Mouse (Mus musculus): ENCODE measurements around the gene Spata2. TPM values are rescaled to one million over a fixed set of nuclear protein-coding genes. Genes with fewer than 3 reads are reported as not detected.

The Spata2 gene
- polyA plus RNA-seq, 1 experiment from 2014 or later = 4.9 TPM

- H3K9ac ChIP-seq (replicated peaks) = no peak overlapping the region
- no peaks in the 10 kb centered on the region for H3K9me3 ChIP-seq (ENCODE audit: low read length)
- no peaks in the 10 kb centered on the region for H3K4me1 ChIP-seq (ENCODE audit: insufficient read depth)
- H3K4me3 ChIP-seq (ENCODE audit: low read depth, low read length) = no peak overlapping the region
- H3K36me3 ChIP-seq (replicated peaks; ENCODE audit: insufficient read depth, low read length) = peaks cover 61% of the 10 kb centered on the region
- 90% methylated on average over 3 of the region's 3 CpGs for WGBS (ENCODE audit: insufficient replicate concordance)
- TF ChIP-seq CTCF (IDR thresholded peaks at IDR 0.05; ENCODE audit: low read depth) = no peak
- no peak for TF ChIP-seq EP300 (IDR thresholded peaks at IDR 0.05; ENCODE audit: low read depth)
- H3K27ac ChIP-seq (ENCODE audit: low read depth) = no peak overlapping the region
- DNase-seq = no peak
- no peak overlapping the region for H3K4me2 ChIP-seq (ENCODE audit: low read depth, low read length)
- ATAC-seq = no peak
- no peaks in the 10 kb centered on the region for H3K27me3 ChIP-seq (ENCODE audit: insufficient read depth, low read length)
Observed at GRCm38 (mm10) chr2:167470611-167471010, 22.1 kb downstream of the Spata2 start.

GRCm38 (mm10) chr2:167468444-167468843 is 24.2 kb downstream of the Spata2 start:
- ATAC-seq (no peak), DNase-seq (no peak)
- Histone ChIP-seq H3K4me1 (ENCODE audit: insufficient read depth) (no peaks in the 10 kb centered on the region), H3K9ac (replicated peaks) (no peak overlapping the region), H3K27ac (ENCODE audit: low read depth) (no peak overlapping the region), H3K27me3 (ENCODE audit: insufficient read depth, low read length) (no peaks in the 10 kb centered on the region), H3K9me3 (ENCODE audit: low read length) (no peaks in the 10 kb centered on the region), H3K36me3 (replicated peaks; ENCODE audit: insufficient read depth, low read length) (peaks cover 54% of the 10 kb centered on the region), H3K4me3 (ENCODE audit: low read depth, low read length) (no peak overlapping the region), H3K4me2 (ENCODE audit: low read depth, low read length) (no peak overlapping the region)
- 89% methylated on average over 6 of the region's 6 CpGs for WGBS (ENCODE audit: insufficient replicate concordance)
- no peak for TF ChIP-seq EP300 (IDR thresholded peaks at IDR 0.05; ENCODE audit: low read depth)
- TF ChIP-seq CTCF (IDR thresholded peaks at IDR 0.05; ENCODE audit: low read depth) = peak; percentile 41

- no peaks in the 10 kb centered on the region for H3K27me3 ChIP-seq (ENCODE audit: insufficient read depth, low read length)
- no peak overlapping the region for H3K9ac ChIP-seq (replicated peaks)
- WGBS (ENCODE audit: insufficient replicate concordance) = 64% methylated on average over 5 of the region's 5 CpGs
- no peak overlapping the region for H3K4me2 ChIP-seq (ENCODE audit: low read depth, low read length)
- H3K9me3 ChIP-seq (ENCODE audit: low read length) = no peaks in the 10 kb centered on the region
- TF ChIP-seq EP300 (IDR thresholded peaks at IDR 0.05; ENCODE audit: low read depth) (no peak), CTCF (IDR thresholded peaks at IDR 0.05; ENCODE audit: low read depth) (no peak)
- ATAC-seq (peak; percentile 42; the same call in 1 of the 2 replicates), DNase-seq (no peak)
- no peak overlapping the region for H3K27ac ChIP-seq (ENCODE audit: low read depth)
- no peaks in the 10 kb centered on the region for H3K4me1 ChIP-seq (ENCODE audit: insufficient read depth)
- H3K36me3 ChIP-seq (replicated peaks; ENCODE audit: insufficient read depth, low read length) = peaks cover 45% of the 10 kb centered on the region
- no peak overlapping the region for H3K4me3 ChIP-seq (ENCODE audit: low read depth, low read length)
Observed at GRCm38 (mm10) chr2:167467214-167467613, 25.5 kb downstream of the Spata2 start.

- peaks cover 34% of the 10 kb centered on the region for H3K36me3 ChIP-seq (replicated peaks; ENCODE audit: insufficient read depth, low read length)
- no peak overlapping the region for H3K27ac ChIP-seq (ENCODE audit: low read depth)
- DNase-seq = no peak
- whole genome bisulfite sequencing (ENCODE audit: insufficient replicate concordance) = 83% methylated on average over 3 of the region's 3 CpGs
- H3K4me2 ChIP-seq (ENCODE audit: low read depth, low read length) = no peak overlapping the region
- H3K9me3 ChIP-seq (ENCODE audit: low read length) = no peaks in the 10 kb centered on the region
- TF ChIP-seq EP300 (IDR thresholded peaks at IDR 0.05; ENCODE audit: low read depth) (no peak), CTCF (IDR thresholded peaks at IDR 0.05; ENCODE audit: low read depth) (no peak)
- no peaks in the 10 kb centered on the region for H3K27me3 ChIP-seq (ENCODE audit: insufficient read depth, low read length)
- no peak for ATAC-seq
- no peak overlapping the region for H3K4me3 ChIP-seq (ENCODE audit: low read depth, low read length)
- no peak overlapping the region for H3K9ac ChIP-seq (replicated peaks)
- no peaks in the 10 kb centered on the region for H3K4me1 ChIP-seq (ENCODE audit: insufficient read depth)
Observed at GRCm38 (mm10) chr2:167465951-167466350, 26.7 kb downstream of the Spata2 start.

GRCm38 (mm10) chr2:167463802-167464201 is 28.9 kb downstream of the Spata2 start:
- 87% methylated on average over 5 of the region's 5 CpGs for WGBS (ENCODE audit: insufficient replicate concordance)
- Histone ChIP-seq H3K27ac (ENCODE audit: low read depth) (no peak overlapping the region), H3K4me1 (ENCODE audit: insufficient read depth) (no peaks in the 10 kb centered on the region), H3K36me3 (replicated peaks; ENCODE audit: insufficient read depth, low read length) (peaks cover 37% of the 10 kb centered on the region), H3K9ac (replicated peaks) (no peak overlapping the region), H3K27me3 (ENCODE audit: insufficient read depth, low read length) (no peaks in the 10 kb centered on the region), H3K4me2 (ENCODE audit: low read depth, low read length) (no peak overlapping the region), H3K4me3 (ENCODE audit: low read depth, low read length) (no peak overlapping the region), H3K9me3 (ENCODE audit: low read length) (no peaks in the 10 kb centered on the region)
- TF ChIP-seq CTCF (IDR thresholded peaks at IDR 0.05; ENCODE audit: low read depth) = no peak
- no peak for DNase-seq
- ATAC-seq = no peak

GRCm38 (mm10) chr2:167462954-167463353 is 29.7 kb downstream of the Spata2 start:
- peak; percentile 65; the same call in 1 of the 2 replicates for ATAC-seq
- H3K9me3 ChIP-seq (ENCODE audit: low read length) = no peaks in the 10 kb centered on the region
- H3K27ac ChIP-seq (ENCODE audit: low read depth) = no peak overlapping the region
- WGBS (ENCODE audit: insufficient replicate concordance) = 65% methylated on average over 6 of the region's 6 CpGs
- H3K9ac ChIP-seq (replicated peaks) = no peak overlapping the region
- no peak overlapping the region for H3K4me3 ChIP-seq (ENCODE audit: low read depth, low read length)
- H3K36me3 ChIP-seq (replicated peaks; ENCODE audit: insufficient read depth, low read length) = peaks cover 42% of the 10 kb centered on the region
- no peaks in the 10 kb centered on the region for H3K4me1 ChIP-seq (ENCODE audit: insufficient read depth)
- no peaks in the 10 kb centered on the region for H3K27me3 ChIP-seq (ENCODE audit: insufficient read depth, low read length)
- TF ChIP-seq CTCF (IDR thresholded peaks at IDR 0.05; ENCODE audit: low read depth) (peak; percentile 96), EP300 (IDR thresholded peaks at IDR 0.05; ENCODE audit: low read depth) (no peak)
- DNase-seq = peak; percentile 77
- no peak overlapping the region for H3K4me2 ChIP-seq (ENCODE audit: low read depth, low read length)
